Mouse (Mus musculus) lung, postnatal 14 days (tissue): Measurements from ENCODE around the gene Erlin1.

Source experiments
- DNase-seq: peaks from one replicate; pipeline ENCODE4 v3.0.0; 2021

Erlin1 gene

GRCm38 (mm10) chr19:43995427-43995826 lies 74.2 kb downstream of the Erlin1 start:
- DNase-seq: peak; percentile 18

- DNase-seq: no peak
These were observed 77.1 kb downstream of the Erlin1 start for GRCm38 (mm10) chr19:43992464-43992863.

GRCm38 (mm10) chr19:43990362-43990761 lies 79.2 kb downstream of the Erlin1 start:
- DNase-seq: no peak

- DNase-seq: no peak
These were observed 83.4 kb downstream of the Erlin1 start, which contains the start of gene Cpn1 for GRCm38 (mm10) chr19:43986069-43986794. Cpn1 (minus strand) TSS chr19:43986556.
